In the genomic region with DNA sequence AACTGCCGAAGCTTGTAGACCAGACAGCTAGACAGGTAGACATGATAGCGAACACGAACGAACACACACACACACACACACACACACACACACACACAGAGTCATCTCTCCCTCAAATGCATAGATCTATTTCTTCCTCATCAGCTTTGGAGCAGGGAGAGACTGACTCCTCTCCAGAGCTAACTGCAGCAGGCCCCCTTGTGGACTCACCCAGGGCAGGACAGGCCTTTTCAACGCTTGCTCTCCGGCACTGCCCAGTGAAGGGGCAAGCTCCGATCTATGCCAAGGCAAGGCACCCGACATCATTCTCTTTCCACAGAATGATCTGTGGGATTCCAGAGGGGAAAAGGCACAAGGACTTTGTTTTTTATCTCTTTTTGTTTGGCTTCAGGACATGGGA, we compare ENCODE assay signal across 16 mouse cellular contexts. TPM values are rescaled to one million over a fixed set of nuclear protein-coding genes. Genes with fewer than 3 reads are reported as not detected.
A peak's percentile ranks its signal among the peaks of the same experiment; 100 is the strongest.
DNase-seq lines count a peak whose midpoint lies in the region; ATAC-seq lines count a peak whose summit lies in the region.
"Had no signal": no experiment of that assay in that cellular context is flagged by ENCODE, and none has a peak within 500 bp of the region (broad histone marks: within the 10 kb centered on the region; RNA-seq: fewer than 3 reads in every experiment).

No protein-coding gene starts in this region.

- no peaks in the 10 kb centered on the region for H3K36me3 ChIP-seq in kidney, embryonic 14.5 days (ENCODE audit: control insufficient read depth, insufficient read depth, low read length)
- no peaks in the 10 kb centered on the region for H3K36me3 ChIP-seq in lung, embryonic 16.5 days (ENCODE audit: control insufficient read depth, insufficient read depth, low read length)
- no peaks in the 10 kb centered on the region for H3K36me3 ChIP-seq in hindbrain, embryonic 12.5 days
- H3K36me3 ChIP-seq: stomach, embryonic 15.5 days had no signal

- H3K4me3 ChIP-seq in kidney, embryonic 14.5 days (ENCODE audit: low read length) = no peak overlapping the region
- no peak overlapping the region for H3K4me3 ChIP-seq in lung, embryonic 16.5 days (ENCODE audit: low read length)
- H3K4me3 ChIP-seq in hindbrain, embryonic 12.5 days = no peak overlapping the region
- H3K4me3 ChIP-seq: myocyte; stomach, embryonic 15.5 days had no signal

- H3K27ac ChIP-seq in kidney, embryonic 14.5 days (ENCODE audit: low read depth, low read length) = no peak overlapping the region
- no peak overlapping the region for H3K27ac ChIP-seq in lung, embryonic 16.5 days (ENCODE audit: low read length)
- no peak overlapping the region for H3K27ac ChIP-seq in hindbrain, embryonic 12.5 days
- H3K27ac ChIP-seq: stomach, embryonic 15.5 days had no signal

- 91% methylated on average over 8 of the region's 8 CpGs for WGBS in kidney, embryonic 14.5 days
- WGBS in lung, embryonic 16.5 days = 82% methylated on average over 8 of the region's 8 CpGs
- 87% methylated on average over 8 of the region's 8 CpGs for WGBS in hindbrain, embryonic 12.5 days

- H3K27me3 ChIP-seq in kidney, embryonic 14.5 days (ENCODE audit: control insufficient read depth, insufficient read depth, low read length) = no peaks in the 10 kb centered on the region
- no peaks in the 10 kb centered on the region for H3K27me3 ChIP-seq in lung, embryonic 16.5 days (ENCODE audit: control insufficient read depth, insufficient read depth, low read depth, low read length)
- no peaks in the 10 kb centered on the region for H3K27me3 ChIP-seq in hindbrain, embryonic 12.5 days
- H3K27me3 ChIP-seq: stomach, embryonic 15.5 days had no signal

- ATAC-seq in kidney, embryonic 14.5 days (ENCODE audit: low FRiP score, low TSS enrichment) = no peak
- no peak for ATAC-seq in lung, embryonic 16.5 days (ENCODE audit: low read depth)
- ATAC-seq in hindbrain, embryonic 12.5 days (ENCODE audit: low FRiP score) = no peak
- ATAC-seq: inflammation-experienced regulatory T-cells, adult 6 months had no signal

- no peaks in the 10 kb centered on the region for H3K9me3 ChIP-seq in kidney, embryonic 14.5 days (ENCODE audit: control insufficient read depth, low read length)
- H3K9me3 ChIP-seq in lung, embryonic 16.5 days (ENCODE audit: control insufficient read depth, low read length) = no peaks in the 10 kb centered on the region
- H3K9me3 ChIP-seq in hindbrain, embryonic 12.5 days (replicated peaks) = no peaks in the 10 kb centered on the region
- H3K9me3 ChIP-seq: stomach, embryonic 15.5 days had no signal

- peaks cover 10% of the 10 kb centered on the region for H3K4me1 ChIP-seq in kidney, embryonic 14.5 days (ENCODE audit: control insufficient read depth, insufficient read depth, low read length)
- H3K4me1 ChIP-seq in lung, embryonic 16.5 days (replicated peaks; ENCODE audit: control insufficient read depth, insufficient read depth, low read length) = peaks cover 36% of the 10 kb centered on the region
- peaks cover 25% of the 10 kb centered on the region for H3K4me1 ChIP-seq in hindbrain, embryonic 12.5 days

- no peak overlapping the region for H3K9ac ChIP-seq in kidney, embryonic 14.5 days (ENCODE audit: low read depth, low read length)
- peak overlapping the region; percentile 43 for H3K9ac ChIP-seq in lung, embryonic 16.5 days (ENCODE audit: low read length)
- H3K9ac ChIP-seq in hindbrain, embryonic 12.5 days = no peak overlapping the region
- H3K9ac ChIP-seq: stomach, embryonic 15.5 days had no signal

- no peak overlapping the region for H3K4me2 ChIP-seq in kidney, embryonic 14.5 days (replicated peaks; ENCODE audit: low read depth, low read length)
- no peak overlapping the region for H3K4me2 ChIP-seq in lung, embryonic 16.5 days (ENCODE audit: low read depth, low read length)
- H3K4me2 ChIP-seq in hindbrain, embryonic 12.5 days (replicated peaks) = no peak overlapping the region
- H3K4me2 ChIP-seq: stomach, embryonic 15.5 days had no signal

- DNase-seq in adrenal gland, postnatal 36 days = peak; percentile 31 to 33
- DNase-seq in adrenal gland, adult 8-10 months = no peak
- DNase-seq in kidney, postnatal 4 days = peak; percentile 55 to 59
- DNase-seq in 3T3-L1 (ENCODE audit: low read depth, low spot score) = peak; percentile 35
- DNase-seq in right cerebral cortex, postnatal 36 days (ENCODE audit: low spot score in 2 of 2) = no peak
- DNase-seq: cerebellum, postnatal 25 days; heart, postnatal 10 days; right cerebral cortex, postnatal 4 days had no signal

RNA-seq across cellular contexts. Expression of gene 3110082I17Rik, which starts 15.1 kb away (rescaled TPM):
- 10 to 100 TPM; 11.9 to 12.3 TPM for total RNA-seq in adrenal gland, postnatal 36 days (2021)
- total RNA-seq in adrenal gland, adult 8-10 months (2022) = 10 to 100 TPM in 3 of 4 experiments, 1 to 10 TPM in 1; 7.3 to 20.6 (median 14.4) TPM
- 31.6 and 40.6 TPM in 2 replicates for polyA plus RNA-seq in kidney, embryonic 14.5 days (2014; fragmentation: Nextera tagmentation; extraction: Ambion mirVana)
- polyA plus RNA-seq in lung, embryonic 16.5 days (2015; fragmentation: Nextera tagmentation; extraction: Ambion mirVana) = 35.6 and 38.6 TPM in 2 replicates
- polyA plus RNA-seq in hindbrain, embryonic 12.5 days (2016; fragmentation: Nextera tagmentation; extraction: Ambion mirVana) = 22.9 and 26.3 TPM in 2 replicates

RNA-seq across cellular contexts. Expression of gene Gper1, which starts 22.3 kb away (rescaled TPM):
- 1 to 10 TPM; 2.8 to 4.7 TPM for total RNA-seq in adrenal gland, postnatal 36 days (2021)
- total RNA-seq in adrenal gland, adult 8-10 months (2022) = 1 to 10 TPM; 3.9 to 7.8 (median 6.3) TPM
- polyA plus RNA-seq in kidney, embryonic 14.5 days (2014; fragmentation: Nextera tagmentation; extraction: Ambion mirVana) = 2.6 and 3.4 TPM in 2 replicates
- polyA plus RNA-seq in lung, embryonic 16.5 days (2015; fragmentation: Nextera tagmentation; extraction: Ambion mirVana) = 7.4 and 7.6 TPM in 2 replicates
- polyA plus RNA-seq in hindbrain, embryonic 12.5 days (2016; fragmentation: Nextera tagmentation; extraction: Ambion mirVana) = 5.0 TPM in 2 replicates
- total RNA-seq: liver, adult 2 months; megakaryocyte-erythroid progenitor cell, adult 5-6 weeks had no signal
- polyA plus RNA-seq: inflammation-experienced regulatory T-cells, adult 6 months had no signal

RNA-seq across cellular contexts. Expression of gene Zfand2a, which starts 39.1 kb away (rescaled TPM):
- 10 to 100 TPM; 28.6 to 34.9 TPM for total RNA-seq in adrenal gland, postnatal 36 days (2021)
- 10 to 100 TPM; 35.1 to 37.0 (median 36.2) TPM for total RNA-seq in adrenal gland, adult 8-10 months (2022)
- polyA plus RNA-seq in kidney, embryonic 14.5 days (2014; fragmentation: Nextera tagmentation; extraction: Ambion mirVana) = 6.2 and 6.8 TPM in 2 replicates
- 9.3 and 10.7 TPM in 2 replicates for polyA plus RNA-seq in lung, embryonic 16.5 days (2015; fragmentation: Nextera tagmentation; extraction: Ambion mirVana)
- 12.0 and 14.6 TPM in 2 replicates for polyA plus RNA-seq in hindbrain, embryonic 12.5 days (2016; fragmentation: Nextera tagmentation; extraction: Ambion mirVana)

RNA-seq across cellular contexts. Expression of gene C130050O18Rik, which starts 40.2 kb away (rescaled TPM):
- under 1 TPM; 0.49 to 0.79 TPM for total RNA-seq in adrenal gland, postnatal 36 days (2021)
- total RNA-seq in adrenal gland, adult 8-10 months (2022) = 1 to 10 TPM in 3 of 4 experiments, under 1 TPM in 1; 0.94 to 1.4 (median 1.2) TPM
- 0.47 and 0.77 TPM in 2 replicates for polyA plus RNA-seq in kidney, embryonic 14.5 days (2014; fragmentation: Nextera tagmentation; extraction: Ambion mirVana)
- 1.3 and 1.7 TPM in 2 replicates for polyA plus RNA-seq in lung, embryonic 16.5 days (2015; fragmentation: Nextera tagmentation; extraction: Ambion mirVana)
- polyA plus RNA-seq in hindbrain, embryonic 12.5 days (2016; fragmentation: Nextera tagmentation; extraction: Ambion mirVana) = 0.45 and 0.90 TPM in 2 replicates
- total RNA-seq: megakaryocyte-erythroid progenitor cell, adult 5-6 weeks had no signal
- polyA plus RNA-seq: inflammation-experienced regulatory T-cells, adult 6 months had no signal

Comparison
In these comparisons a context has a peak if more than half of its experiments do, and no peak if none do; other contexts are left out.
1. DNase-seq: peak in adrenal gland, postnatal 36 days (2 of 2), kidney, postnatal 4 days (2 of 2) and 3T3-L1 (single experiment); none in adrenal gland, adult 8-10 months (single experiment) and right cerebral cortex, postnatal 36 days (0 of 2).